In genomic region chr19:17491322-17491721, GRCm38 (mm10) we compare ENCODE assay signal across 16 mouse cellular contexts.
A peak's percentile ranks its signal among the peaks of the same experiment; 100 is the strongest.
DNase-seq lines count a peak whose midpoint lies in the region; ATAC-seq lines count a peak whose summit lies in the region.
"Had no signal": no experiment of that assay in that cellular context is flagged by ENCODE, and none has a peak within 500 bp of the region (broad histone marks: within the 10 kb centered on the region; RNA-seq: fewer than 3 reads in every experiment).

No protein-coding gene starts in this region.

- intact Hi-C loops in heart, postnatal 36 days (cut with DNase I): no loop called here

- 52% methylated on average over 3 of the region's 3 CpGs for WGBS in liver, embryonic 16.5 days (ENCODE audit: insufficient replicate concordance)
- WGBS in liver, embryonic 11.5 days: 82% methylated on average over 3 of the region's 3 CpGs
- WGBS in forebrain, embryonic 14.5 days: 34% methylated on average over 3 of the region's 3 CpGs
- 75% methylated on average over 3 of the region's 3 CpGs for WGBS in midbrain, embryonic 15.5 days

- H3K27me3 ChIP-seq in liver, embryonic 16.5 days (ENCODE audit: control insufficient read depth, insufficient read depth, low read depth, low read length): no peaks in the 10 kb centered on the region
- no peaks in the 10 kb centered on the region for H3K27me3 ChIP-seq in liver, embryonic 11.5 days (replicated peaks; ENCODE audit: control insufficient read depth, insufficient read depth, low read length)
- no peaks in the 10 kb centered on the region for H3K27me3 ChIP-seq in forebrain, embryonic 14.5 days (replicated peaks; ENCODE audit: control insufficient read depth, insufficient read depth, low read length)
- no peaks in the 10 kb centered on the region for H3K27me3 ChIP-seq in midbrain, embryonic 15.5 days (replicated peaks)
- H3K27me3 ChIP-seq: embryonic facial prominence, embryonic 12.5 days; heart, embryonic 12.5 days; limb, embryonic 12.5 days had no signal

- ATAC-seq in liver, embryonic 16.5 days (ENCODE audit: low read depth): peak; percentile 82
- no peak for ATAC-seq in liver, embryonic 11.5 days (replicated peaks; ENCODE audit: low FRiP score)
- peak; percentile 51 for ATAC-seq in forebrain, embryonic 14.5 days
- ATAC-seq in midbrain, embryonic 15.5 days (replicated peaks): 0 out of 2 replicates have a peak, but pooled peaks have one; percentile 51
- ATAC-seq: intestine, embryonic 16.5 days had no signal

- H3K4me2 ChIP-seq in liver, embryonic 16.5 days (ENCODE audit: low read depth, low read length): no peak overlapping the region
- H3K4me2 ChIP-seq in liver, embryonic 11.5 days: no peak overlapping the region
- no peak overlapping the region for H3K4me2 ChIP-seq in forebrain, embryonic 14.5 days (ENCODE audit: low read length)
- H3K4me2 ChIP-seq in midbrain, embryonic 15.5 days: no peak overlapping the region
- H3K4me2 ChIP-seq: embryonic facial prominence, embryonic 12.5 days; heart, embryonic 12.5 days; limb, embryonic 12.5 days; lung, embryonic 14.5 days had no signal

- no peaks in the 10 kb centered on the region for H3K4me1 ChIP-seq in liver, embryonic 16.5 days (ENCODE audit: control insufficient read depth, low read depth, low read length)
- no peaks in the 10 kb centered on the region for H3K4me1 ChIP-seq in liver, embryonic 11.5 days (replicated peaks; ENCODE audit: control insufficient read depth, insufficient read depth, low read length)
- H3K4me1 ChIP-seq in forebrain, embryonic 14.5 days (ENCODE audit: control insufficient read depth, insufficient read depth, low read length): peaks cover 22% of the 10 kb centered on the region
- H3K4me1 ChIP-seq in midbrain, embryonic 15.5 days: 0 out of 2 replicates have a peak, but pooled peaks cover 12% of the 10 kb centered on the region
- H3K4me1 ChIP-seq: embryonic facial prominence, embryonic 12.5 days; heart, embryonic 12.5 days; limb, embryonic 12.5 days had no signal

- H3K9ac ChIP-seq in liver, embryonic 16.5 days (ENCODE audit: low read depth, low read length): no peak overlapping the region
- no peak overlapping the region for H3K9ac ChIP-seq in liver, embryonic 11.5 days (ENCODE audit: low read depth, low read length)
- H3K9ac ChIP-seq in forebrain, embryonic 14.5 days (ENCODE audit: low read length): no peak overlapping the region
- H3K9ac ChIP-seq in midbrain, embryonic 15.5 days: no peak overlapping the region
- H3K9ac ChIP-seq: embryonic facial prominence, embryonic 12.5 days; heart, embryonic 12.5 days; limb, embryonic 12.5 days; lung, embryonic 14.5 days had no signal

- H3K9me3 ChIP-seq in liver, embryonic 16.5 days (replicated peaks; ENCODE audit: control insufficient read depth, low read length): no peaks in the 10 kb centered on the region
- no peaks in the 10 kb centered on the region for H3K9me3 ChIP-seq in liver, embryonic 11.5 days (ENCODE audit: control insufficient read depth, low read length)
- H3K9me3 ChIP-seq in forebrain, embryonic 14.5 days (replicated peaks; ENCODE audit: control insufficient read depth, low read length): no peaks in the 10 kb centered on the region
- H3K9me3 ChIP-seq in midbrain, embryonic 15.5 days: no peaks in the 10 kb centered on the region
- H3K9me3 ChIP-seq: embryonic facial prominence, embryonic 12.5 days; heart, embryonic 12.5 days; limb, embryonic 12.5 days had no signal

- peak; percentile 33 for DNase-seq in kidney, adult 11 months
- no peak for DNase-seq in kidney, postnatal 4 days
- no peak for DNase-seq in liver, embryonic 11.5 days (ENCODE audit: low spot score)
- no peak for DNase-seq in forebrain, embryonic 14.5 days (ENCODE audit: low spot score)
- no peak for DNase-seq in heart, postnatal 36 days
- DNase-seq in adrenal gland, postnatal 4 days (ENCODE audit: low spot score in 2 of 2): no peak
- DNase-seq: cerebellum, adult 9-10 months; lung, embryonic 14.5 days; thymus, postnatal 4 days had no signal

- no peak overlapping the region for H3K4me3 ChIP-seq in liver, embryonic 16.5 days (ENCODE audit: low read depth, low read length)
- no peak overlapping the region for H3K4me3 ChIP-seq in liver, embryonic 11.5 days (ENCODE audit: low read depth, low read length)
- no peak overlapping the region for H3K4me3 ChIP-seq in forebrain, embryonic 14.5 days (ENCODE audit: low read depth, low read length)
- H3K4me3 ChIP-seq in midbrain, embryonic 15.5 days: no peak overlapping the region
- H3K4me3 ChIP-seq: embryonic facial prominence, embryonic 12.5 days; heart, embryonic 12.5 days; limb, embryonic 12.5 days had no signal

- no peaks in the 10 kb centered on the region for H3K36me3 ChIP-seq in liver, embryonic 16.5 days (ENCODE audit: control insufficient read depth, insufficient read depth)
- no peaks in the 10 kb centered on the region for H3K36me3 ChIP-seq in liver, embryonic 11.5 days (ENCODE audit: control insufficient read depth, insufficient read depth, low read length)
- no peaks in the 10 kb centered on the region for H3K36me3 ChIP-seq in forebrain, embryonic 14.5 days (ENCODE audit: control insufficient read depth, insufficient read depth, low read length)
- H3K36me3 ChIP-seq in midbrain, embryonic 15.5 days (replicated peaks): no peaks in the 10 kb centered on the region
- H3K36me3 ChIP-seq: embryonic facial prominence, embryonic 12.5 days; heart, embryonic 12.5 days; limb, embryonic 12.5 days had no signal

- no peak overlapping the region for H3K27ac ChIP-seq in liver, embryonic 16.5 days (ENCODE audit: low read length)
- no peak overlapping the region for H3K27ac ChIP-seq in liver, embryonic 11.5 days (ENCODE audit: low read depth, low read length)
- H3K27ac ChIP-seq in forebrain, embryonic 14.5 days (ENCODE audit: low read depth, low read length): peak overlapping the region; percentile 55
- no peak overlapping the region for H3K27ac ChIP-seq in midbrain, embryonic 15.5 days
- H3K27ac ChIP-seq: embryonic facial prominence, embryonic 12.5 days; limb, embryonic 12.5 days; macrophage had no signal
